ENCODE assay signal across 17 mouse cellular contexts in genomic region chr12:117149176-117149575, GRCm38 (mm10).
A peak's percentile ranks its signal among the peaks of the same experiment; 100 is the strongest.
DNase-seq lines count a peak whose midpoint lies in the region; ATAC-seq lines count a peak whose summit lies in the region.
"Had no signal": no experiment of that assay in that cellular context is flagged by ENCODE, and none has a peak within 500 bp of the region (broad histone marks: within the 10 kb centered on the region; RNA-seq: fewer than 3 reads in every experiment).

No protein-coding gene starts in this region.

- H3K9me3 ChIP-seq in hindbrain, embryonic 10.5 days, result no peaks in the 10 kb centered on the region
- no peaks in the 10 kb centered on the region for H3K9me3 ChIP-seq in hindbrain, embryonic 16.5 days (ENCODE audit: control insufficient read depth, low read length)
- no peaks in the 10 kb centered on the region for H3K9me3 ChIP-seq in forebrain, embryonic 10.5 days
- H3K9me3 ChIP-seq in hindbrain, embryonic 12.5 days (replicated peaks), result no peaks in the 10 kb centered on the region
- no peaks in the 10 kb centered on the region for H3K9me3 ChIP-seq in midbrain, embryonic 15.5 days
- H3K9me3 ChIP-seq: limb, embryonic 13.5 days; neural tube, embryonic 15.5 days had no signal

- no peak overlapping the region for H3K9ac ChIP-seq in hindbrain, embryonic 16.5 days (ENCODE audit: low read depth, low read length)
- H3K9ac ChIP-seq in hindbrain, embryonic 12.5 days, result no peak overlapping the region
- no peak overlapping the region for H3K9ac ChIP-seq in midbrain, embryonic 15.5 days
- H3K9ac ChIP-seq: limb, embryonic 13.5 days; liver, embryonic 14.5 days; neural tube, embryonic 15.5 days had no signal

- peaks cover 44% of the 10 kb centered on the region for H3K27me3 ChIP-seq in hindbrain, embryonic 10.5 days (ENCODE audit: insufficient read depth, poor library complexity, severe bottlenecking)
- H3K27me3 ChIP-seq in hindbrain, embryonic 16.5 days (replicated peaks; ENCODE audit: control insufficient read depth, insufficient read depth, low read length), result peaks cover 19% of the 10 kb centered on the region
- peaks cover 63% of the 10 kb centered on the region for H3K27me3 ChIP-seq in forebrain, embryonic 10.5 days (ENCODE audit: poor library complexity, severe bottlenecking)
- H3K27me3 ChIP-seq in hindbrain, embryonic 12.5 days, result peaks cover 28% of the 10 kb centered on the region
- H3K27me3 ChIP-seq in midbrain, embryonic 15.5 days (replicated peaks), result no peaks in the 10 kb centered on the region

- peak; percentile 31 for DNase-seq in hindbrain, embryonic 10.5 days (ENCODE audit: low spot score)
- no peak for DNase-seq in forebrain, embryonic 10.5 days (ENCODE audit: extremely low spot score, low spot score)
- no peak for DNase-seq in thymus, postnatal 10 days (ENCODE audit: low spot score in 2 of 2)
- DNase-seq in layer of hippocampus, postnatal 36 days, result no peak
- no peak for DNase-seq in neural tube, embryonic 10.5 days (ENCODE audit: extremely low spot score, low spot score)
- DNase-seq: cerebellum, postnatal 10 days; gastrocnemius, postnatal 25 days; heart, postnatal 10 days; thymus, postnatal 4 days had no signal

- peak overlapping the region; percentile 95 for H3K4me3 ChIP-seq in hindbrain, embryonic 10.5 days
- no peak overlapping the region for H3K4me3 ChIP-seq in hindbrain, embryonic 16.5 days (ENCODE audit: low read length)
- H3K4me3 ChIP-seq in forebrain, embryonic 10.5 days, result peak overlapping the region; percentile 86
- no peak overlapping the region for H3K4me3 ChIP-seq in hindbrain, embryonic 12.5 days
- H3K4me3 ChIP-seq in midbrain, embryonic 15.5 days, result peak overlapping the region; percentile 18
- H3K4me3 ChIP-seq: limb, embryonic 13.5 days; neural tube, embryonic 15.5 days had no signal

- WGBS in hindbrain, embryonic 10.5 days, result 7% methylated on average over 7 of the region's 7 CpGs
- WGBS in hindbrain, embryonic 16.5 days, result 16% methylated on average over 7 of the region's 7 CpGs
- WGBS in forebrain, embryonic 10.5 days, result 10% methylated on average over 7 of the region's 7 CpGs
- 5% methylated on average over 7 of the region's 7 CpGs for WGBS in hindbrain, embryonic 12.5 days
- 11% methylated on average over 7 of the region's 7 CpGs for WGBS in midbrain, embryonic 15.5 days

- peaks cover 62% of the 10 kb centered on the region for H3K4me1 ChIP-seq in hindbrain, embryonic 10.5 days (replicated peaks)
- H3K4me1 ChIP-seq in hindbrain, embryonic 16.5 days (ENCODE audit: control insufficient read depth, insufficient read depth, low read depth, low read length), result peaks cover 19% of the 10 kb centered on the region
- peaks cover 63% of the 10 kb centered on the region for H3K4me1 ChIP-seq in forebrain, embryonic 10.5 days
- peaks cover 33% of the 10 kb centered on the region for H3K4me1 ChIP-seq in hindbrain, embryonic 12.5 days
- H3K4me1 ChIP-seq in midbrain, embryonic 15.5 days, result peaks cover 41% of the 10 kb centered on the region

- H3K4me2 ChIP-seq in hindbrain, embryonic 16.5 days (ENCODE audit: low read length), result no peak overlapping the region
- peak overlapping the region; percentile 29 for H3K4me2 ChIP-seq in hindbrain, embryonic 12.5 days (replicated peaks)
- H3K4me2 ChIP-seq in midbrain, embryonic 15.5 days, result peak overlapping the region; percentile 39
- H3K4me2 ChIP-seq: limb, embryonic 13.5 days; neural tube, embryonic 15.5 days had no signal

- ATAC-seq in hindbrain, embryonic 16.5 days, result no peak
- ATAC-seq in hindbrain, embryonic 12.5 days (ENCODE audit: low FRiP score), result no peak
- no peak for ATAC-seq in midbrain, embryonic 15.5 days (replicated peaks)
- ATAC-seq: inflammation-experienced regulatory T-cells, adult 6 months had no signal

- H3K36me3 ChIP-seq in hindbrain, embryonic 10.5 days, result peaks cover 25% of the 10 kb centered on the region
- no peaks in the 10 kb centered on the region for H3K36me3 ChIP-seq in hindbrain, embryonic 16.5 days (ENCODE audit: control insufficient read depth, insufficient read depth, low read length)
- H3K36me3 ChIP-seq in forebrain, embryonic 10.5 days (replicated peaks), result peaks cover 23% of the 10 kb centered on the region
- no peaks in the 10 kb centered on the region for H3K36me3 ChIP-seq in hindbrain, embryonic 12.5 days
- no peaks in the 10 kb centered on the region for H3K36me3 ChIP-seq in midbrain, embryonic 15.5 days (replicated peaks)
- H3K36me3 ChIP-seq: limb, embryonic 13.5 days; neural tube, embryonic 15.5 days had no signal

- peak overlapping the region; percentile 59 for H3K27ac ChIP-seq in hindbrain, embryonic 10.5 days
- no peak overlapping the region for H3K27ac ChIP-seq in hindbrain, embryonic 16.5 days (ENCODE audit: low read depth, low read length)
- H3K27ac ChIP-seq in forebrain, embryonic 10.5 days, result peak overlapping the region; percentile 69; the same call in 1 of the 2 replicates
- H3K27ac ChIP-seq in hindbrain, embryonic 12.5 days, result no peak overlapping the region
- no peak overlapping the region for H3K27ac ChIP-seq in midbrain, embryonic 15.5 days
- H3K27ac ChIP-seq: limb, embryonic 13.5 days; liver, embryonic 14.5 days; neural tube, embryonic 15.5 days; stomach, postnatal 0 days had no signal

Comparison
In these comparisons a context has a peak if more than half of its experiments do, and no peak if none do; other contexts are left out.
1. H3K27ac ChIP-seq: peak in hindbrain, embryonic 10.5 days (single experiment) and forebrain, embryonic 10.5 days (single experiment); none in hindbrain, embryonic 16.5 days (single experiment), hindbrain, embryonic 12.5 days (single experiment) and midbrain, embryonic 15.5 days (single experiment).
2. H3K4me3 ChIP-seq: peak in hindbrain, embryonic 10.5 days (single experiment), forebrain, embryonic 10.5 days (single experiment) and midbrain, embryonic 15.5 days (single experiment); none in hindbrain, embryonic 16.5 days (single experiment) and hindbrain, embryonic 12.5 days (single experiment).